Mouse (Mus musculus): ENCODE data around the gene Gba2.
"Not testable (repeated sequence)": the region's sequence is repeated elsewhere in the genome, so short reads cannot be mapped to it uniquely, and the experiment has no call there.

Gene Gba2

GRCm38 (mm10) chr4:43553891-43554290 lies 24.8 kb downstream of the Gba2 start:
- DNase-seq (ENCODE audit: extremely low read depth, low read depth): no peak

GRCm38 (mm10) chr4:43552437-43552836 lies 26.2 kb downstream of the Gba2 start:
- no peak for DNase-seq (ENCODE audit: extremely low read depth, low read depth)

- not testable (repeated sequence) for DNase-seq (ENCODE audit: extremely low read depth, low read depth)
Measured at GRCm38 (mm10) chr4:43551854-43552253, 26.8 kb downstream of the Gba2 start.

GRCm38 (mm10) chr4:43549055-43549454 lies 29.6 kb downstream of the Gba2 start:
- DNase-seq (ENCODE audit: extremely low read depth, low read depth): no peak

GRCm38 (mm10) chr4:43547160-43547559 lies 31.5 kb downstream of the Gba2 start:
- DNase-seq (ENCODE audit: extremely low read depth, low read depth): no peak

GRCm38 (mm10) chr4:43546375-43547047 lies 32.2 kb downstream of the Gba2 start:
- no peak for DNase-seq (ENCODE audit: extremely low read depth, low read depth)

- no peak for DNase-seq (ENCODE audit: extremely low read depth, low read depth)
Measured at GRCm38 (mm10) chr4:43542044-43542443, 36.6 kb downstream of the Gba2 start.

GRCm38 (mm10) chr4:43536031-43536430 lies 42.6 kb downstream of the Gba2 start:
- DNase-seq (ENCODE audit: extremely low read depth, low read depth): no peak

GRCm38 (mm10) chr4:43535628-43536027 lies 43.0 kb downstream of the Gba2 start:
- no peak for DNase-seq (ENCODE audit: extremely low read depth, low read depth)

GRCm38 (mm10) chr4:43533270-43533669 lies 45.4 kb downstream of the Gba2 start:
- DNase-seq (ENCODE audit: extremely low read depth, low read depth): no peak

GRCm38 (mm10) chr4:43530581-43530980 lies 48.1 kb downstream of the Gba2 start:
- peak; percentile 73 for DNase-seq (ENCODE audit: extremely low read depth, low read depth)

- no peak for DNase-seq (ENCODE audit: extremely low read depth, low read depth)
Measured at GRCm38 (mm10) chr4:43530081-43530501, 48.6 kb downstream of the Gba2 start.

- no peak for DNase-seq (ENCODE audit: extremely low read depth, low read depth)
Measured at GRCm38 (mm10) chr4:43528487-43528886, 50.2 kb downstream of the Gba2 start.

GRCm38 (mm10) chr4:43527880-43528279 lies 50.8 kb downstream of the Gba2 start:
- DNase-seq (ENCODE audit: extremely low read depth, low read depth): no peak

GRCm38 (mm10) chr4:43519956-43520355 lies 58.7 kb downstream of the Gba2 start:
- DNase-seq (ENCODE audit: extremely low read depth, low read depth): no peak

GRCm38 (mm10) chr4:43519551-43519950 lies 59.1 kb downstream of the Gba2 start:
- no peak for DNase-seq (ENCODE audit: extremely low read depth, low read depth)

Measured in MEL-GATA-1-ER (cell line).